Mouse (Mus musculus): ENCODE measurements around the gene Gm19426. TPM values are rescaled to one million over a fixed set of nuclear protein-coding genes. Genes with fewer than 3 reads are reported as not detected.
A peak's percentile ranks its signal among the peaks of the same experiment; 100 is the strongest.

Gene Gm19426
- polyA plus RNA-seq, 1 experiment from 2014 or later = 1.5 TPM

- no peak for ATAC-seq (ENCODE audit: insufficient read depth)
- Histone ChIP-seq H3K27me3 (no peaks in the 10 kb centered on the region), H3K9me3 (replicated peaks) (no peaks in the 10 kb centered on the region), H3K9ac (no peak overlapping the region), H3K27ac (replicated peaks) (no peak overlapping the region; the same call in 1 of the 2 replicates), H3K4me3 (replicated peaks) (no peak overlapping the region), H3K36me3 (replicated peaks) (peaks cover 92% of the 10 kb centered on the region), H3K4me1 (replicated peaks) (peaks cover 38% of the 10 kb centered on the region), H3K4me2 (no peak overlapping the region)
- WGBS (ENCODE audit: insufficient replicate concordance) = 74% methylated on average over 1 of the region's 1 CpGs
Measured at GRCm38 (mm10) chr2:84705295-84705694, 38.2 kb downstream of the Gm19426 start.

GRCm38 (mm10) chr2:84704329-84704728 is 39.1 kb downstream of the Gm19426 start:
- no peaks in the 10 kb centered on the region for H3K9me3 ChIP-seq (replicated peaks)
- WGBS (ENCODE audit: insufficient replicate concordance) = 74% methylated on average over 5 of the region's 5 CpGs
- H3K4me1 ChIP-seq (replicated peaks) = peaks cover 36% of the 10 kb centered on the region
- peak overlapping the region; percentile 19; the same call in 1 of the 2 replicates for H3K27ac ChIP-seq (replicated peaks)
- no peak overlapping the region for H3K4me2 ChIP-seq
- peaks cover 92% of the 10 kb centered on the region for H3K36me3 ChIP-seq (replicated peaks)
- no peak overlapping the region for H3K9ac ChIP-seq
- no peak for ATAC-seq (ENCODE audit: insufficient read depth)
- no peak overlapping the region for H3K4me3 ChIP-seq (replicated peaks)
- H3K27me3 ChIP-seq = no peaks in the 10 kb centered on the region

GRCm38 (mm10) chr2:84703497-84703896 is 40.0 kb downstream of the Gm19426 start:
- Histone ChIP-seq H3K4me2 (no peak overlapping the region), H3K4me3 (replicated peaks) (no peak overlapping the region), H3K9ac (no peak overlapping the region), H3K27ac (replicated peaks) (no peak overlapping the region), H3K27me3 (no peaks in the 10 kb centered on the region), H3K36me3 (replicated peaks) (peaks cover 91% of the 10 kb centered on the region), H3K4me1 (replicated peaks) (peaks cover 36% of the 10 kb centered on the region), H3K9me3 (replicated peaks) (no peaks in the 10 kb centered on the region)
- no peak for ATAC-seq (ENCODE audit: insufficient read depth)
- WGBS (ENCODE audit: insufficient replicate concordance) = 49% methylated on average over 1 of the region's 1 CpGs

GRCm38 (mm10) chr2:84695007-84695695 is 48.3 kb downstream of the Gm19426 start:
- no peak overlapping the region for H3K4me2 ChIP-seq
- no peak overlapping the region for H3K4me3 ChIP-seq (replicated peaks)
- H3K27ac ChIP-seq (replicated peaks) = no peak overlapping the region
- no peaks in the 10 kb centered on the region for H3K9me3 ChIP-seq (replicated peaks)
- H3K36me3 ChIP-seq (replicated peaks) = peaks cover 94% of the 10 kb centered on the region
- no peak for ATAC-seq (ENCODE audit: insufficient read depth)
- no peaks in the 10 kb centered on the region for H3K27me3 ChIP-seq
- 83% methylated on average over 5 of the region's 5 CpGs for WGBS (ENCODE audit: insufficient replicate concordance)
- H3K4me1 ChIP-seq (replicated peaks) = no peaks in the 10 kb centered on the region
- H3K9ac ChIP-seq = no peak overlapping the region

MicroRNAs encoded within 50 kb of the gene (microRNA counts, 519-probe panel; counts per million panel counts)
- microRNA mmu-miR-130a = 5,205 counts per million, percentile 97 among the panel's probes with 10 or more counts

Small RNA genes within 50 kb of the gene (microRNA-seq; reads per million reads assigned to microRNA genes)
- gene Mir130a = 23,926 reads per million, percentile 97 among the genes with 10 or more reads in this experiment

Other genes with a start within 250 kb of the Gm19426 start
- gene Ctnnd1, start 92.9 kb downstream of the Gm19426 start, polyA plus RNA-seq (2015; fragmentation: Nextera tagmentation; extraction: Ambion mirVana) = 12.4 and 13.1 TPM in 2 replicates
- 0.05 TPM in 2 replicates for gene Btbd18, start 84.6 kb downstream of the Gm19426 start, polyA plus RNA-seq (2015; fragmentation: Nextera tagmentation; extraction: Ambion mirVana)
- gene Selenoh, start 72.9 kb downstream of the Gm19426 start, polyA plus RNA-seq (2015; fragmentation: Nextera tagmentation; extraction: Ambion mirVana) = 71.6 and 86.7 TPM in 2 replicates
- not detected in 2 replicates for gene Gm28635, start 65.6 kb downstream of the Gm19426 start, polyA plus RNA-seq (2015; fragmentation: Nextera tagmentation; extraction: Ambion mirVana)
- gene Med19, start 65.3 kb downstream of the Gm19426 start, polyA plus RNA-seq (2015; fragmentation: Nextera tagmentation; extraction: Ambion mirVana) = 18.7 and 21.1 TPM in 2 replicates
- 71.2 and 71.8 TPM in 2 replicates for gene Tmx2, start 64.5 kb downstream of the Gm19426 start, polyA plus RNA-seq (2015; fragmentation: Nextera tagmentation; extraction: Ambion mirVana)
- gene Zdhhc5, start 28.5 kb downstream of the Gm19426 start, polyA plus RNA-seq (2015; fragmentation: Nextera tagmentation; extraction: Ambion mirVana) = 17.3 and 18.4 TPM in 2 replicates
- gene Clp1, start 16.3 kb downstream of the Gm19426 start, polyA plus RNA-seq (2015; fragmentation: Nextera tagmentation; extraction: Ambion mirVana) = 53.9 and 59.7 TPM in 2 replicates
- 66.9 and 75.7 TPM in 2 replicates for gene Ypel4, start 9.6 kb downstream of the Gm19426 start, polyA plus RNA-seq (2015; fragmentation: Nextera tagmentation; extraction: Ambion mirVana)
- 84.2 and 102 TPM in 2 replicates for gene Serping1, start 31.8 kb upstream of the Gm19426 start, polyA plus RNA-seq (2015; fragmentation: Nextera tagmentation; extraction: Ambion mirVana)
- 533 and 556 TPM in 2 replicates for gene Ube2l6, start 55.2 kb upstream of the Gm19426 start, polyA plus RNA-seq (2015; fragmentation: Nextera tagmentation; extraction: Ambion mirVana)
- gene Smtnl1, start 79.0 kb upstream of the Gm19426 start, polyA plus RNA-seq (2015; fragmentation: Nextera tagmentation; extraction: Ambion mirVana) = 0.40 and 0.56 TPM in 2 replicates
- gene Timm10, start 83.3 kb upstream of the Gm19426 start, polyA plus RNA-seq (2015; fragmentation: Nextera tagmentation; extraction: Ambion mirVana) = 33.3 and 37.0 TPM in 2 replicates
- 190 and 203 TPM in 2 replicates for gene Slc43a1, start 95.2 kb upstream of the Gm19426 start, polyA plus RNA-seq (2015; fragmentation: Nextera tagmentation; extraction: Ambion mirVana)
- 0.09 TPM in 2 replicates for gene Rtn4rl2, start 143.1 kb upstream of the Gm19426 start, polyA plus RNA-seq (2015; fragmentation: Nextera tagmentation; extraction: Ambion mirVana)
- gene Slc43a3, start 192.9 kb upstream of the Gm19426 start, polyA plus RNA-seq (2015; fragmentation: Nextera tagmentation; extraction: Ambion mirVana) = 113 and 114 TPM in 2 replicates
- 26.7 and 68.4 TPM in 2 replicates for gene Prg2, start 236.8 kb upstream of the Gm19426 start, polyA plus RNA-seq (2015; fragmentation: Nextera tagmentation; extraction: Ambion mirVana)
- 1.8 and 6.4 TPM in 2 replicates for gene Prg3, start 244.6 kb upstream of the Gm19426 start, polyA plus RNA-seq (2015; fragmentation: Nextera tagmentation; extraction: Ambion mirVana)

Data from liver, embryonic 15.5 days (tissue).